Mouse (Mus musculus) cortical plate, adult 2 months (tissue): Measurements from ENCODE around the gene Thbs4.

Experiments used
- CTCF ChIP-seq: fragments of 200-500 bp; IDR thresholded peaks from 2 replicates; pipeline ENCODE4 v1.5.1; 2011; ENCODE audit warnings: mild to moderate bottlenecking, control low read depth, low read length; ENCODE audit not compliant: insufficient read depth; ENCODE audit errors: extremely low read depth
- POLR2A ChIP-seq: fragments of 200-500 bp; IDR thresholded peaks from 2 replicates; pipeline ENCODE4 v1.6.1; 2011; ENCODE audit warnings: mild to moderate bottlenecking, low read length, control low read depth; ENCODE audit not compliant: insufficient read depth; ENCODE audit errors: extremely low read depth

GRCm38 (mm10) chr13:92757972-92758585 is 36.5 kb downstream of the Thbs4 start:
- TF ChIP-seq CTCF (no peak), POLR2A (no peak)
